Mouse (Mus musculus) gastrocnemius, postnatal 25 days (tissue): ENCODE measurements around the gene Hp. TPM values are rescaled to one million over a fixed set of nuclear protein-coding genes. Genes with fewer than 3 reads are reported as not detected.
A peak's percentile ranks its signal among the peaks of the same experiment; 100 is the strongest.

ENCODE experiments used
- DNase-seq: peaks from one replicate; pipeline ENCODE4 v3.0.0; 2022
- long read RNA-seq, 2 experiments: library from polyadenylated mRNA; stranded (forward); transcript quantifications; one replicate each; pipeline ENCODE4 v2.0.0; 2021
- total RNA-seq, 2 experiments: library from RNA; stranded (reverse); gene quantifications; 1 replicate in 1 of 2; 2 replicates in 1 of 2; pipeline ENCODE4 v1.2.3; 2021

Hp gene
- 100 to 1,000 TPM in 1 of 2 experiments, 1 to 10 TPM in 1; 1.9 to 114 TPM for total RNA-seq
- long read RNA-seq, experiment 1, partial matches to known transcripts: 0 of 4 reads
- long read RNA-seq, experiment 1, other reads (novel, unspliced or antisense): 0 of 4 reads
- long read RNA-seq, experiment 2, transcript Hp-201 (5 exons, 1,345 nt): major isoform, 22 of 24 reads
- long read RNA-seq, experiment 2, partial matches to known transcripts: 0 of 24 reads
- long read RNA-seq, experiment 2, other reads (novel, unspliced or antisense): 2 of 24 reads

GRCm38 (mm10) chr8:109578900-109579301 is at the start of gene Hp:
Gene Hp (minus strand): TSS chr8:109579172.
- no peak for DNase-seq

- DNase-seq: no peak
Measured at GRCm38 (mm10) chr8:109628638-109629037, 49.7 kb upstream of the Hp start.

- DNase-seq: no peak
Measured at GRCm38 (mm10) chr8:109615569-109615968, 36.6 kb upstream of the Hp start.

- no peak for DNase-seq
Measured at GRCm38 (mm10) chr8:109614243-109615210, 35.6 kb upstream of the Hp start, which contains the start of gene Pkd1l3. Gene Pkd1l3 (plus strand): TSS chr8:109614517.

- DNase-seq: peak; percentile 51
Measured at GRCm38 (mm10) chr8:109609153-109609502, 30.2 kb upstream of the Hp start.

- DNase-seq: peak; percentile 96
Measured at GRCm38 (mm10) chr8:109608271-109609152, 29.5 kb upstream of the Hp start, which contains the start of gene Dhodh. Gene Dhodh (minus strand): TSS chr8:109608673.

GRCm38 (mm10) chr8:109607650-109608049 is 28.7 kb upstream of the Hp start:
- no peak for DNase-seq

GRCm38 (mm10) chr8:109606725-109607124 is 27.8 kb upstream of the Hp start:
- no peak for DNase-seq

- DNase-seq: no peak
Measured at GRCm38 (mm10) chr8:109595854-109596253, 16.9 kb upstream of the Hp start.

- DNase-seq: no peak
Measured at GRCm38 (mm10) chr8:109593117-109593788, 14.3 kb upstream of the Hp start.

GRCm38 (mm10) chr8:109592164-109592563 is 13.2 kb upstream of the Hp start:
- no peak for DNase-seq

- DNase-seq: no peak
Measured at GRCm38 (mm10) chr8:109591367-109591766, 12.4 kb upstream of the Hp start.

GRCm38 (mm10) chr8:109590901-109591300 is 11.9 kb upstream of the Hp start:
- DNase-seq: no peak

GRCm38 (mm10) chr8:109586972-109587504 is 8.1 kb upstream of the Hp start:
- DNase-seq: no peak

GRCm38 (mm10) chr8:109585652-109586051 is 6.7 kb upstream of the Hp start:
- DNase-seq: no peak

- DNase-seq: no peak
Measured at GRCm38 (mm10) chr8:109584830-109585229, 5.9 kb upstream of the Hp start.

- no peak for DNase-seq
Measured at GRCm38 (mm10) chr8:109584293-109584692, 5.3 kb upstream of the Hp start.

GRCm38 (mm10) chr8:109576311-109576710 is 2.7 kb downstream of the Hp start:
- DNase-seq: no peak

- DNase-seq: no peak
Measured at GRCm38 (mm10) chr8:109571139-109571538, 7.8 kb downstream of the Hp start.

- peak; percentile 99 for DNase-seq
Measured at GRCm38 (mm10) chr8:109565498-109566333, 13.3 kb downstream of the Hp start, which contains the start of the genes Dhx38 and Txnl4b. Gene Dhx38 (minus strand): TSS chr8:109565861. Gene Txnl4b (plus strand): TSS chr8:109565892.
